Mouse (Mus musculus) Muller cell, postnatal 12 days (primary cell): ENCODE results near the gene Msi2.

Experiments
- DNase-seq: peaks from one replicate; pipeline ENCODE4 v3.0.0-alpha.2; 2015; ENCODE audit errors: inconsistent ontology term

Msi2 gene

GRCm38 (mm10) chr11:88718050-88718765 is at the start of gene Msi2:
Gene Msi2 (minus strand): TSS chr11:88718513.
- peak; percentile 98 for DNase-seq

- no peak for DNase-seq
Observed at GRCm38 (mm10) chr11:88765635-88766034, 47.3 kb upstream of the Msi2 start.

- DNase-seq = no peak
Observed at GRCm38 (mm10) chr11:88763371-88763770, 45.1 kb upstream of the Msi2 start.

- no peak for DNase-seq
Observed at GRCm38 (mm10) chr11:88759501-88759900, 41.2 kb upstream of the Msi2 start.

- DNase-seq = peak; percentile 88
Observed at GRCm38 (mm10) chr11:88758402-88758801, 40.1 kb upstream of the Msi2 start.

- no peak for DNase-seq
Observed at GRCm38 (mm10) chr11:88745306-88745705, 27.0 kb upstream of the Msi2 start.

- DNase-seq = no peak
Observed at GRCm38 (mm10) chr11:88739574-88740295, 21.4 kb upstream of the Msi2 start.

- no peak for DNase-seq
Observed at GRCm38 (mm10) chr11:88729363-88729762, 11.1 kb upstream of the Msi2 start.

GRCm38 (mm10) chr11:88728508-88728890 is 10.2 kb upstream of the Msi2 start:
- peak; percentile 71 for DNase-seq

- DNase-seq = no peak
Observed at GRCm38 (mm10) chr11:88727768-88728507, 9.6 kb upstream of the Msi2 start.

GRCm38 (mm10) chr11:88721144-88721636 is 2.9 kb upstream of the Msi2 start:
- no peak for DNase-seq

- DNase-seq = no peak
Observed at GRCm38 (mm10) chr11:88720261-88721143, 2.2 kb upstream of the Msi2 start.

GRCm38 (mm10) chr11:88719601-88720000 is 1.3 kb upstream of the Msi2 start:
- peak; percentile 87 for DNase-seq

GRCm38 (mm10) chr11:88718766-88719595 is 668 bp upstream of the Msi2 start:
- DNase-seq = no peak

GRCm38 (mm10) chr11:88717644-88718049 is 666 bp downstream of the Msi2 start:
- no peak for DNase-seq

- DNase-seq = no peak
Observed at GRCm38 (mm10) chr11:88717016-88717643, 1.2 kb downstream of the Msi2 start.

GRCm38 (mm10) chr11:88716061-88716994 is 2.0 kb downstream of the Msi2 start:
- peak; percentile 77 for DNase-seq

GRCm38 (mm10) chr11:88715299-88715698 is 3.0 kb downstream of the Msi2 start:
- no peak for DNase-seq

- DNase-seq = no peak
Observed at GRCm38 (mm10) chr11:88714127-88714526, 4.2 kb downstream of the Msi2 start.
